Mouse (Mus musculus) small intestine, adult 10 weeks (tissue): ENCODE measurements around the gene Fam199x. TPM values are rescaled to one million over a fixed set of nuclear protein-coding genes. Genes with fewer than 3 reads are reported as not detected.

ENCODE experiments used
- polyA plus RNA-seq: library from polyadenylated mRNA; stranded (reverse); fragments of 350-450 nt; fragmentation: Illumina TruSeq; extraction: RNeasy Lipid Tissue Mini Kit (QIAGEN cat#74804); gene quantifications from one replicate; pipeline ENCODE4 v1.2.3, GENCODE M21; 2014; ENCODE audit warnings: low replicate concordance

Fam199x gene
- polyA plus RNA-seq = 13.0 TPM

GRCm38 (mm10) chrX:137049425-137050225 lies at the start of gene Fam199x:
Gene Fam199x, plus strand, starts transcription at chrX:137049594.

GRCm38 (mm10) chrX:137038000-137038483 lies 11.4 kb upstream of the Fam199x start, which contains the start of gene Slc25a53:
Gene Slc25a53, minus strand, starts transcription at chrX:137038302.

GRCm38 (mm10) chrX:137121718-137122117 lies 72.3 kb downstream of the Fam199x start, which contains the start of gene Esx1:
Gene Esx1, minus strand, starts transcription at chrX:137122083.

Other genes starting within 250 kb of the Fam199x start
- gene Plp1, start 226.9 kb upstream of the Fam199x start, polyA plus RNA-seq = 4.0 TPM
- 0.15 TPM for gene Rab9b, start 180.8 kb upstream of the Fam199x start, polyA plus RNA-seq
- not detected for gene H2bfm, start 122.3 kb upstream of the Fam199x start, polyA plus RNA-seq
- gene Tmsb15b2, start 74.1 kb upstream of the Fam199x start, polyA plus RNA-seq = 77.7 TPM
- gene Tmsb15l, start 72.7 kb upstream of the Fam199x start, polyA plus RNA-seq = 9.2 TPM
- gene Tmsb15b1, start 72.7 kb upstream of the Fam199x start, polyA plus RNA-seq = 17.8 TPM
- gene Zcchc18, start 56.4 kb upstream of the Fam199x start, polyA plus RNA-seq = 2.3 TPM
- 6.3 TPM for gene Slc25a53, start 11.3 kb upstream of the Fam199x start, polyA plus RNA-seq
- gene Esx1, start 72.5 kb downstream of the Fam199x start, polyA plus RNA-seq = not detected